Mouse (Mus musculus): ENCODE measurements around the gene Gm21915. TPM values are rescaled to one million over a fixed set of nuclear protein-coding genes. Genes with fewer than 3 reads are reported as not detected.

Gm21915 gene
- total RNA-seq (2021) = not detected

DNA sequence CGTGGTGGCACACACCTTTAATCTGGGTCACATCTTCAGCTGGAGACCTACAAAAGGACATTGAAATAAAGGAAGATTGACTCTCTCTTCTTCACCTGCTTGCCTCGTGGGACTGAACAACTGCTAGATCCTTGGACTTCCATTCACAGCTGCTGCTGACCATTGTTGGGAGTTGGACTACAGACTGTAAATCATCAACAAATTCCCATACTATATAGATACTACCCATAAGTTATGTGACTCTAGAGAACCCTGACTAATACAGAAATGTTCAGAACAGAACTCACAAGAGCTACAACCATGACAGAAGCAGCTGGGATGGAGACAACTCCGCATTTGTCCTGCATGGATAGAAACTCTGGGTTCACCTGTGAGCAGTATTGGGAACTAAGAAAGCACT lies at the start of gene Gm21915:
Gene Gm21915 (plus strand): TSS at position 301 of the 400 bp plus-strand sequence.
- no peak for DNase-seq (ENCODE audit: low spot score)
- intact Hi-C loops (cut with DNase I) = no loop called here

DNA sequence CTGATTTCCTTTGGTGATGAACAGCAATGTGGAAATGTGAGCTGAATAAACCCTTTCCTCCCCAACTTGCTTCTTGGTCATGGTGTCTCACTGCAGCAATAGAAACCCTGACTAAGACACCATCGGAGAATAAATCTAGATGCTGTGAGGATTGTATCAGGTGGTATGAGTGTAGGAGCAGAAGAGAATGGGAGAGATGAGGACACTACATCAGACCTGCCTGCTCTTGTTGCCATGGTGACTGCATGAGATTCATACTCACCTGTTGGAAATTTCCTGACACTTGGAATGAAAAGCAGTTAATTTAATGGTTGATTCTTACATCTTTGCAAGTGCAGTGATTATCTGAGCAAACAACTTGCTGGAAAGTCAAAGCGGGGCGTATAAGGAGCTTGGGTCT lies 48.1 kb upstream of the Gm21915 start:
- no peak for DNase-seq (ENCODE audit: low spot score)
- intact Hi-C loops (cut with DNase I) = no loop called here

DNA sequence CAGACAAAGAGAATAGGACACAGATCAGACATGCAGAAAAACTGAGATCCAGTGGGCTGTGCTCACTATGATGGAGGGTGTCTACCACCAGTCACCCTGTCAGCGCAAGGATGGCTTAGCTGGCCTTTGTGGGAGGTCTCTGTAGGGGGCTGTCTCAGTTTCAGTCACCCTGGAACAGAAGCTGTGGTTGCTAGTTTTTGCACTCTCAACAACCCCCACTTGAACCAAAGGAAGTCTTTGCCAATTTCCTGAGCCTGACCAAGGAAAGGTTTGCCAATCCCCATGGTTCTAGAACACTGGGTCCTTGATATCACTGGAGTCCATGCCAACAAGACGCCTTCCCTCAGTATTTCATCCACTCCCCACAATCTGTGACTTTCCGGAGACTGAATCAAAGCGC lies 47.6 kb upstream of the Gm21915 start:
- no peak for DNase-seq (ENCODE audit: low spot score)
- intact Hi-C loops (cut with DNase I) = no loop called here

DNA sequence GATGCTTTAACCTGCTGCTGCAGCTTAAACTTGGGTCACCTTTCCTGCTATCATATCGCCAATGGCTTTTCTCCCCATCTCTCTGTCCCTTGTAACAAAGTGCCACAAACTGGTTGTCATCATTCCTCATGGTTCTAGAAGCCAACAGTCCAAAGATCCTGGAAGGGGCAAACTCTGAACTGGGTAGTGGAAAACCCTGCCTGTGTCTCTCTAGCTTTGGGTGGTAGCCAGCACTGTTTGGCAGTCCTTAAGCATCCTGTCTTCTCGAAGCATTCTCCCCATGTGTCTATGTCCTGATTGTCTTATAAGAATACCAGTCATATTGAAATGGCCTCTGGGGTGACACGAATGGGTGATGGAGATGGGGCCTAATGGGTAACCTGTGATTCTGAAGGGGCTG lies 45.1 kb upstream of the Gm21915 start:
- no peak for DNase-seq (ENCODE audit: low spot score)
- intact Hi-C loops (cut with DNase I) = no loop called here

DNA sequence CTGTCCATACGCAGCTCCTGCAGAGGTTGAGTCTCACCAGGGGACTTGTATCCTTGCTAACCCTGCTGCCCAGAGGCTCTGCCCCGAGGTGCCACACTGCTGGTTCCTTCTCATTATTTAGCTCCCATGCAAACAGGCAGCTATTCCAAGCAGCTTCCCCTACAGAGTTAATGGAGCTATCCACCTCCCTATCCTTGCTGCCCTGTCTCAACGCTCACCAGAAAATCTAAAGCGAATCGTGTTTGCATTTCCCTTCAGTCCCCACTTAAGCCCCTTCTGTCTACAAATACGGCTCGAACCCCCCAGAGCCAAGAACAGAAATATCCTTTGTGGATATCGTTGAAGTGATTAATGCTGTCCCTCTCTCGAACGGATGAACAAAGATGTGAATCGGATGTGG lies 43.8 kb upstream of the Gm21915 start:
- no peak for DNase-seq (ENCODE audit: low spot score)
- intact Hi-C loops (cut with DNase I) = no loop called here

DNA sequence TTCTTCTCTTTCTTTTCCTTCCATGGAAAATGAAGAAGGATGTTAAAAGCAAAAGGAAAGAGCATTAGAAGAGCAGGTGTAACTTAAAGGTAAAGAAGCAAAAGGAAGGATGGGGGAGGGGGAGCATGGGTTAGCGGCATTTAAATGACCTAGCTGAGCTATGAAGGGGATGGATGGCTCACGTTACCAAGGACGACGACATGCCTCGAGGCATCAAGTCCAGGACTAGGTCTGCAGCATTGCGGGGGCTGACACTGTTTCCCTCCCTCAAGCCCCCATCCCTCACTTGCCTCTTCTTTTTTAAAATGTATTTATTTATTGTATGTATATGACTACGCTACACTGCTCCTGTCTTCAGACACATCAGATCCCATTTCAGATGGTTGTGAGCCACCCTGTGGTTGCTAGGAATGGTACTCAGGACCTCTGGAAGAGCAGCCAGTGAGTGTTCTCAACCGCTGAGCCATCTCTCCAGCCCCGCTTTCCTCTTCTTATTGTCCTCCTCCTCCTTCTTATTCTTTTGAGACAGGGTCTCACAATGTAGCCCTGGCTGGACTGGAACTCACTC lies 43.2 kb upstream of the Gm21915 start:
- no peak for DNase-seq (ENCODE audit: low spot score)
- intact Hi-C loops (cut with DNase I) = no loop called here

DNA sequence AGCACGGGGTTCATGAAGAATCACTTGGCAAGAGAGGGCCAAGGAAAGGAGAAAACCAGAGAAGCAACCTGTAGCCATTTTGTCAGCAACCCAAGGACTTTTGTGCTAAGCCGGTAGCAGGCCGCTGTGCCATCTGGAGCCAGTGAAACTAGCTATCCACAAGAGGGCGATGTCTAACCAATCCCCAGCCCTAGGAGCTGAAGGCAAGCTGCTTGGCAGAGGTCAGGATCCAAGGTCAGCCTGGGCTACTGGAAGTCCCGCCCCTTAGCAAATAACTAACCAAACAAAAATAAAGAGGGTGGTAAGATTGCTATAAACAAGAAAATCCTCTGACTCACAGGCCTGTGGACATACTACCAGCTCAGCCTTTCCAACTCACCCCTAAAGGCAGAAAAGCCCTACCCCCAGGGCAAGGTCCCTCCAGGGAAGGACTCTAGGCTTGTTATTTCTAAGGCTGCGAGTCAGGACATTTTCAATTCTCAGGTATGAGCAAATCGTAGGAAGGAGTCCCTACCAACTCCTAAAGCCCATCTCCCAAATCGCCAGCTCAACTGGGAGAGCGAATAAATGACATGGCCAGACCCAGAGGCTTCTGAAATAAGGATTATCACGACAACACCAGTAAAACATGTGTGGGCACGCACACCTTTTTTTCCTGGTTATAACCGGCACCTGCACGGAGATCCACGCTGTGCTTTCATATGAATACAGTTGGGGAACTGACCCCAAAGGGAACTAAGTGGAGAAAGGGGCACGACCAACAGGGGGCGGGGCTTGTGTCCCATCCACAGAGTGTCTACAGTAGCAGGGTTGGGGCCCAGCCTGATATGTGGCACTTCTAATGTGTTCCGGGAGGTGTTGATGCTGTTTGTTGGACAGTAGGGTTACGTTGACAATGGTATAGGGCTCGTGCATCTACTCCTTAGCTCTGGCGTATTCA lies 42.0 kb upstream of the Gm21915 start:
- DNase-seq (ENCODE audit: low spot score) = no peak
- intact Hi-C loops (cut with DNase I) = no loop called here

DNA sequence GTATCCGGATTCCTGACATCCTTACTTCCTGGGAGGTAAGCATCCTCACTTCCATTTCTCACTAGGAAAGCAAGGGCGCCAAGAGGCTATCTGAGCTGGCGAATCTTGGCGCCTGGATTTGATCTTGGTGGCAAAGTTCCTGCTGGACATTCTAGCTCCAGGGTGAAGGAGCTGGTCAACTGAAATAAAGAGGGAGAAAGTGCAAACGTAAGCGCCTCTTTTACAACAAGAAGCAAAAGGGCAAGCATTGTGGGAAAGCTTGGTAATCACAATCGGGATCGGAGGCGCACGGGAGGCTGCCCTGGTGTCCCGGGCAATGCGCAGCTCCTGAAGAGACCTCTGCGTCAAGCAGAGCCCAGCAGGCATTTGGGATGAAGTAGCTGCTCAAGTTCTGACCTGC lies 41.0 kb upstream of the Gm21915 start:
- intact Hi-C loops (cut with DNase I) = no loop called here
- no peak for DNase-seq (ENCODE audit: low spot score)

DNA sequence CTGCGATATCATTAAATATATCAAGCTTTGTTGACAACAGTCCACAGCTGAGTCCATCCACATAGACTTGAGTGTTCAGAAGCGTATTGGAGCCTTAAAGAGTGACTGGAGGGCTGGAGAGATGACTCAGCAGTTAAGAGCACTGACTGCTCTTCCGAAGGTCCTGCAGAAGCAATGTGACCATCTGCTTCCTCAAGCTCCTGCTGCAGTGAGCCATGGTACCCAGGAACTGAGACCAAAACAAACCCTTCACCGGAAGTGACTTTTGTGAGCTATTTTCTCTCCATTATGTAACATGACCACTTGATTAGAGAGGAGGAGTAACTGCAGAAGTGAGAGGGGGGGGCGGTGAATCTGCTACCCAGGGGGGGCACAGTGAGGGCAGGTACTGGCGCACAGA lies 39.3 kb upstream of the Gm21915 start:
- DNase-seq (ENCODE audit: low spot score) = no peak
- intact Hi-C loops (cut with DNase I) = no loop called here

DNA sequence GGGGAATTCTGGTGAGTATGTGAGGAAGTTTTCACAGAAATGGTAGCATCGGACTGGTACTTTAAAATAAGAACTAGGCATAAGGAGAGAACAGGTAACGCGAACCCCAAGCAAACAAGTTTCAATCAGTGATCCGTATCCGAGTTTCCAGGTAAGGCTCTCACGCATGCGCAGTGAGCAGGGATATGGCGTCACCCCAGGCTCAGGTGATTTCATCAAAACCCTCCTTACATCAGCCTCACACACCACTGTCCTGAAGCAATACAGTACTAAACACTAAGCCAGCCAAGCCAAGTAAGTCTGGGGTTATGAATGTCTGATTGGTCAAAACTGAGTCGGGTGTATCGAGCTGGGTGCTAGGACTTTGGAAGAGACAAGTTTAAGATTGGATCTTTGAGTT lies 38.9 kb upstream of the Gm21915 start:
- intact Hi-C loops (cut with DNase I) = no loop called here

DNA sequence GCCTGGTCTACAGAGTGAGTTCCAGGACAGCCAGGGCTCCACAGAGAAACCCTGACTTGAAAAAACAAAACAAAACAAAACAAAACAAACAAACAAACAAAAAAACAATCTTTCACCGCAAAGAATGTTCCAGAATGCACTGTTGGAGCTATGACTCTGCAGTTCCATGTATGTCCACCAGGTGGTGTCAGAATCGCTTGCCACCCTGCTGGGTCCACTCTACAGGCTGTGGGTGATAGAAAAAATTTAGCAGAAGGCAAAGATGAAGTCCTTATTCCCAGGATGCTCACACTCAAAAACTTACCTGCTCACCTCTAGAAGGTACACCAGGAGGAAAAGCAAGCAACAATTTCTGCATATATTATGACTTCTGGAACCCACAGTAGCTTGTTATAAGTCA lies 34.4 kb upstream of the Gm21915 start:
- intact Hi-C loops (cut with DNase I) = loop anchor here (1.0 kb wide), 1 partner anchor 114 kb away; no protein-coding TSS in a partner anchor
- no peak for DNase-seq (ENCODE audit: low spot score)

More for the DNA sequence above, 38.9 kb upstream of the Gm21915 start:
- no peak for DNase-seq (ENCODE audit: low spot score)

DNA sequence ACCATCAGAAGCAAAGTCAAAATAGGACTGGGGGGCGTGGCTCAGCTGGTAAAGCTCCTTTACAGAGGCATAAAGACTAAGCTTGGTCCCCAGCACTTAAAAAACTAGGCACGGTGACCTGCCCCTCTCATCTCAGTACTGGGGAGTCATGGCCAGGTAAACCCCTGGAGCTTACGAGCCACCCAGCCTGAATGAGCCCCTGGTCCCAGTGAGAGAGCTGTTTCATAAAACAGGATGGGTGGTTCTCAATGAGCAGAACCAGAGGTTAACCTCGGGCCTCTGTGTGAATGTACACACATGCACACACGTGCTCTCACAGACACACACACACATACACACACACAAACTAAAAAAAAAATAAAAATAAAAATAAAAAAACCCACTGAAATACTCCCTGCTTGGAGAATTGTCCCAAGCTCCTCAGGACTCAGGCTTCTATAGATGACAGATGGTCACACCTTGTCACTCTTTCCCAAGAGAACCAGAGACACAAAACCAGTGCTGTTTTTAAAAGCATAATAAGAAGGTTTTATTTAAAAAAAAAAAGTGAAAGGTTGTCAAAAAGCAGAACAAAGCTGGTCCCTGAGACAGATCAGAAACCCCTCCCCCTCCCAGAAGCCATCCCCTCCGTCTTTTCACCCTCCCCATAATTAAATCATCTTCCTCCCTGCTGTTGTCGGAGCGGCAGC lies 32.6 kb upstream of the Gm21915 start:
- intact Hi-C loops (cut with DNase I) = no loop called here
- DNase-seq (ENCODE audit: low spot score) = no peak

DNA sequence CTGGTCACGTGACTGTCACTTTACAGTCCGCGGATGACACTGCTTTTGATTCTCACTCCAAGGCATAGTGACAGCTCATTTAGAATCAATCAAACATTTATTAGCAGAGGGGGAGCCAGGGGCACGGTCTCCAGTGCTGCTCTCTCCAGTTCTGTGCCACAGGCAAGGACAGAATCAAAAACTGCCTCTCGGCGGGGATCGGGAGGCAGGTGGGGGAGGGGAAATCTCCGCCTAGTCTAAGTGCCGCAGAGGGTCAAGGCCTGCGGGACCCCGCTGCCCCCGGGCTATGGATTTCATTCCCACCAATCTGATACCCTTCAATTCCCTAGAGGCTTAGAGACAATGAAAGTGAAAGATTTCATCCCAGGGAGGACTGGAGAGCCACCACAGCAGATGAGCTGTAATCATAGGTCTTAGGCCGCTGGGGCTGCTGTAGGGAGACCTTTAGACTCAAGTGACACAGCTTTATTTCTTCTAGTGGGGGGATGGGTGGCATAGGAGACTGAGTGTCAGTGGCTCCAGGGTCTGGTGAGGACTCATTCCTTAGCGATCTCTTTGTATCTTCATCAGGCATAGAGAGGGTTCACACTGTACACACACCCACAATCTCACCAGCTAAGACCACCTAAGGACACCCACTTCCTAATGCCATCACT lies 31.9 kb upstream of the Gm21915 start:
- DNase-seq (ENCODE audit: low spot score) = no peak
- intact Hi-C loops (cut with DNase I) = no loop called here

DNA sequence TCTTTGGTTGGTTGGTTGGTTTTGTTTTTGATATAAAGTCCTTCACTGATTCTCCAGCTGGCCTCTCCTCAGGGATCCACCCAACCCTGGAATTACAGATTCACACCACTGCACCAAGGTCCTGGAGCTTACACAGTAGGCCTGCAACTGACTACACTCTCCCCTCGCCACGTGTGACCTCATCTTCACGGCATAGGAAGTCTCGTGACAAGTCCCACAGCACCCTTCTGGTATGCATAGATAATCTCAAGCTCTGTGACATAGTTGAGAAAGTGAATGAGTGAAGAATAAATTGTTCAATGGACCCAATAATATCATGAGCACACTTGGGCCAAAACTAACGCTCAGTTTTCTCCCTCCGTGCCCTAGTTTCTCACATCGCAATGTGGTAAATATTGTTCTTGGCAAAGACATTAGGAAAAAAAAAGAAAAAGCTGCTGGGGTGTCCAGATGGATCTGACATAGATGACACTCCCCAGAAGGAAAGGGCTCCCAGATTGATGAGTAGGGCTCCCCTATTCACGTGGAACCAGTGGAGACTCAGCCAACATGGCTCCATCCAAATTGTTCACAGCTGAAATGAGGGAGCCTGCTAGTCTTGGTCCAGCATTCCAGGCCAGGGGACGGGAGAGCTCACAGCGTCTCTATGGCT lies 30.8 kb upstream of the Gm21915 start:
- no peak for DNase-seq (ENCODE audit: low spot score)
- intact Hi-C loops (cut with DNase I) = no loop called here

DNA sequence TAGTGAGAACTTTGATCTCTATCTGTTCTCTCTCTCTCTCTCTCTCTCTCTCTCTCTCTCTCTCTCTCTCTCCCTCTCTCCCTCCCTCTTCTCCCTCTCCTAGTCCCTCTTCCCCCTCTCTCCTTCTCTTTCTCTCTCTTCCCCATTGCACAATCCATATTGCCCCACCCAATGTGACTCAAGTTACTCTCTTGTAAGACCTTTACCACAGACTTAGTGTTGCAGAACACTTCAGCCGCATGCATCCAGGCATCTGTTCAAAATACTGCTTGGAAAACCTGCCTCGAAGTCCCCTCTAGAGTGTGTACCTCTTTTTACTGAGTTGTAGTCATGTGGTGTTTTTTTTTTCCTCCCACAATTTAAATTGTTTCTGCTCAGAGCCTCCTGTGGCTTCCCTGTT lies 29.1 kb upstream of the Gm21915 start:
- intact Hi-C loops (cut with DNase I) = no loop called here
- no peak for DNase-seq (ENCODE audit: low spot score)

DNA sequence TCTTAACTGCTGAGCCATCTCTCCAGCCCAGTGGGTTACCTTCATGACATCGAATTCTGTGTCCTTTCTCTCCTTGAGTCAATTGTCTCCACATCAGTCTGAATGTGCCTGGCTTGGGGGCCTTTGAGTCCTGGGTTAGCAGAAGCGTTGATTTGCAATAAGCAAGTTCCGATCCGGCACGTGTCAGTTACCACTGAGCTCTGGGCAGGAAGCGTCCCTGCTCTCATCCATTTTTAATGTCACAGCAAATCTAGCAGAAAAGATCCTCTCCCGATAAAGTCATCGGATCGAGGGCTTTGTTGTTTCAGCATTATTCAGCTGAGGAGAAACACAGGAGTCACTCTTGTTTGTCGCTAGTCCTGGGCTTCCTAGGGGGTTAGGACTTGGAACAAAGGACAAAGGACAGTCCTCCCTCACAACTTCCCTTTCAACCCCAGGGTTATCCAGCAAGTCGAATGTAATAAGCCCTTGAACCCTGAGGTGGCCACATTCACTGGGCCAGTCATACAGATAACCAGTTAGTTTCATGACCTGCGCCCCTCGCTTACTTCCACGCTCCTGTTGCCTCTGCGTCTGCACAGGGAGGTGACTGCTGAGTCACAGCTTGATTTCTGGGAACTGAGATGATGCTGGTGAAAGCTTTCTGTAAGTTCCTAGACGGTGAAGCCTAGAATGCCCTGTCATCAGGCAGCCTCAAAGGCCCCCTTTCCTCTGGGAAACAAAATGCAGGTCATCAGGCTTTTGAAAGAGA lies 27.8 kb upstream of the Gm21915 start:
- intact Hi-C loops (cut with DNase I) = no loop called here
- DNase-seq (ENCODE audit: low spot score) = no peak

DNA sequence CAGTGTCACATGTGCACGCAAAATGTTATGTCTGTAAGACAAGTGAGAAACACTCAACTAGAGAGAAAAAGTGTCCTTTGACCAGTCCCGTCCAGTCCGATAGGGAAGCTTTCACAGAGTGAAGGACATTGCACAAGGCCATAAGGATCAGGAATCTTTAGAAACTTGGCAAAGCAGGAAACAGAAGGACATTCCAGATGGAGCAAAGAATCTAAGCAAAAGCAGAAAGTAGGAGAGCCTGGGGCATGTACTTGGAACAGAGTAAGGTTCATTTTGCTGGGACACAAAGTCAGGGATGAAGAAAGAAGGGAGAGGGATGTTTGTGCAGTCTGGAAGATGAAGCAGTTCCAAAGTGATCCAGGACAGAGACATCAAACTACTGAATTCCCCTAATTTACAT lies 21.0 kb upstream of the Gm21915 start:
- no peak for DNase-seq (ENCODE audit: low spot score)
- intact Hi-C loops (cut with DNase I) = no loop called here

DNA sequence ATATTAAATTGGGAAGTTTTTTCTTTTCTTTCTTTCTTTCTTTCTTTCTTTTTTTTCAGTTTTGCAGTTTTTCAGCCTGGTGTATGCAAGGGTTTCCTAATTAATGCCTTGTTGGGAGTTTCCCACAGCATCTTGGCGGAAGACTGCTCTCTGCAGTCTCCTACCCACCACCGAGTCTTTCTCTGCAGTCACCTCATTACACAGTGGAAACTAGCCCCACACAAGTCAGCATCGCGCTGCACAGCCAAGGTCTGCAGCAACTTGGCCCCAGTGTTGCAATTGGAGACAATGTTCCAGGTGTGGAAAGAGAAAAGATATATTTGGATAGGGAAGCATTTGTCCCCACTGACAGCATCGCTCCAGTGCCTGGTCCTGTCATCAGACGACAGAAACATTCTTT lies 20.4 kb upstream of the Gm21915 start:
- intact Hi-C loops (cut with DNase I) = no loop called here
- DNase-seq (ENCODE audit: low spot score) = no peak

DNA sequence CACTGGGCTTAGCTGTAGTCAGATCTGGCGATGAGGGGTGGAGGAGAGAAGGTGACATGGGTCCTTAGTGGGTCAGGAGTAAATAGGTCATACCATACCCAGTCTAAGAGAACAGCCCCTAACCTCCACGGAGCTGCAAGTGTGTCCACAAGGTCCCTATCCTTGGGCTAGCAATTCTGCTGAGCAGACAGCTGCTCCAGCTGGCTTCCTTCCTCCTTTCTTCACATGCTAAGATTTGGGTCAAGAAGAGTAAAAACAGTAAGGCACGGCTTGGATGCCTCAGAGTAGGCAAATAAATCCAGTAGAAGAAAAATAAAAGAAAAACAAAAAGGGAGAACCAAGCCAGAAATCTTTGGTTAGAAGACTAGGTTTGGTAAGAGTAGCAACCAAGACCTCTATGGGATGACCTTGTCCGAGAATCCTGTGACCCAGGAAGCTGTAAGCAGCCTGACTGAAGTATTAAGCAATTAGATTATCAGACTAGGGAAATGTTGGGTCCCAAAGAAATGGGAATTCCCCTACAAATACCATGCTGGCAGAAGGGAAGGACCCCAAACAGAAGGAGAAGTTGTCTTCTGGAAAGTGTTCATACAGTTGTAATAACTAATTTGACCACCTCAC lies 19.1 kb upstream of the Gm21915 start:
- no peak for DNase-seq (ENCODE audit: low spot score)
- intact Hi-C loops (cut with DNase I) = no loop called here
